Mouse (Mus musculus) heart, embryonic 12.5 days (tissue): Measurements from ENCODE around the gene Phf11a. TPM values are rescaled to one million over a fixed set of nuclear protein-coding genes. Genes with fewer than 3 reads are reported as not detected.
"Not testable (repeated sequence)": the region's sequence is repeated elsewhere in the genome, so short reads cannot be mapped to it uniquely, and the experiment has no call there.

Experiments
- ATAC-seq: fragments of 200-750 bp; cut with Nextera tagmentation; 2 replicates; pipeline ENCODE4 v1.8.0; 2017; ENCODE audit warnings: moderate TSS enrichment, moderate library complexity; ENCODE audit not compliant: insufficient number of reproducible peaks, low FRiP score
- H3K27ac ChIP-seq: fragments of 300-500 bp; sonication (generic); 2 replicates; pipeline ENCODE4 v1.5.1; 2016; ENCODE audit warnings: mild to moderate bottlenecking, moderate library complexity; ENCODE audit not compliant: poor library complexity, severe bottlenecking
- H3K27me3 ChIP-seq: fragments of 300-500 bp; sonication (generic); replicated peaks from 2 replicates; pipeline ENCODE4 v1.6.1; 2016; ENCODE audit warnings: mild to moderate bottlenecking, moderate library complexity
- H3K36me3 ChIP-seq: fragments of 300-500 bp; sonication (generic); 2 replicates; pipeline ENCODE4 v1.6.1; 2016; ENCODE audit warnings: mild to moderate bottlenecking, moderate library complexity
- H3K4me1 ChIP-seq: fragments of 300-500 bp; sonication (generic); replicated peaks from 2 replicates; pipeline ENCODE4 v1.6.1; 2016; ENCODE audit warnings: mild to moderate bottlenecking
- H3K4me2 ChIP-seq: fragments of 300-500 bp; sonication (generic); 2 replicates; pipeline ENCODE4 v1.6.1; 2016; ENCODE audit warnings: mild to moderate bottlenecking, moderate library complexity
- H3K4me3 ChIP-seq: fragments of 300-500 bp; sonication (generic); 2 replicates; pipeline ENCODE4 v1.5.1; 2016; ENCODE audit warnings: mild to moderate bottlenecking
- H3K9ac ChIP-seq: fragments of 300-500 bp; sonication (generic); 2 replicates; pipeline ENCODE4 v1.6.1; 2016; ENCODE audit warnings: mild to moderate bottlenecking, moderate library complexity
- H3K9me3 ChIP-seq: fragments of 300-500 bp; sonication (generic); replicated peaks from 2 replicates; pipeline ENCODE4 v1.6.1; 2016; ENCODE audit warnings: mild to moderate bottlenecking, moderate library complexity
- WGBS: fragments of 180-500 bp; shearing (Covaris S2); methylation state at CpG from one replicate; pipeline ENCODE4 v1.1.7; 2016; 5-methylcytosine and 5-hydroxymethylcytosine counted together
- polyA plus RNA-seq: library from polyadenylated mRNA; unstranded; fragments of >200 nt; fragmentation: Nextera tagmentation; extraction: Ambion mirVana; gene quantifications from 2 replicates; pipeline ENCODE4 v1.2.1, GENCODE M21; 2016

Phf11a gene
- 0.15 TPM in 1 of 2 replicates, not detected in the other for polyA plus RNA-seq

DNA sequence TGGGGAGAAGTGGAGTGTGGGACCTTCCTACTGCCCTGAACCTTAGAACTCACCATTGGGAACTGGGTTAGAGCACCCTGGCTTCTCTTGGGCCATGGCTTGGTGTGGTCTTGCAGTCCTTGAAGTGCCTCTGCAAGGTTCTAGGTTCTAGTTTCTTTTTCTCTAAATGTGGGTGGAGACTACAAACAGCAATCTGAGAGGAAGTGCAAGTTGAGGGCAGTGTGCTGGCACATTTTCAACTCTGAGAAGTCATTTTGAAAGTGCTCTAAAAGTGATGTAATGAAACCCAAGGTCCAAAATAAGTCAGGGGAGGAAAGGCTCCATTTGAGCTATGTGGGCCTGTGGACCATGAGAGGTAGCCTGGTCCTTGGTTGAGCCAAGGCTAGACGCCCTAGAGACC, at the start of gene Phf11a:
TSS of gene Phf11a (minus strand) at position 132 of the 400 bp plus-strand sequence.
- not testable (repeated sequence) for ATAC-seq, H3K36me3 ChIP-seq, H3K4me2 ChIP-seq, H3K4me1 ChIP-seq, H3K4me3 ChIP-seq, H3K27me3 ChIP-seq, H3K9ac ChIP-seq, H3K27ac ChIP-seq, H3K9me3 ChIP-seq
- 53% methylated on average over 1 of the region's 1 CpGs for WGBS

DNA sequence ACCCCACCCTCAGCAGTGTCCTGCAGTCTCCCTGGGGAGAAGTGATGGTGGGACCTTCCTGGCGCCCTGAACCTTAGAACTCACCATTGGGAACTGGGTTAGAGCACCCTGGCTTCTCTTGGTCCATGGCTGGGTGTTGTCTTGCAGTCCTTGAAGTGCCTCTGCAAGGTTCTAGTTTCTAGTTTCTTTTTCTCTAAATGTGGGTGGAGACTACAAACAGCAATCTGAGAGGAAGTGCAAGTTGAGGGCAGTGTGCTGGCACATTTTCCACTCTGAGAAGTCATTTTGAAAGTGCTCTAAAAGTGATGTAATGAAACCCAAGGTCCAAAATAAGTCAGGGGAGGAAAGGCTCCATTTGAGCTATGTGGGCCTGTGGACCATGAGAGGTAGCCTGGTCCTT, 43.9 kb upstream of the Phf11a start, which contains the start of gene Phf11b:
TSS of gene Phf11b (minus strand) at position 163 of the 400 bp plus-strand sequence.
- not testable (repeated sequence) for H3K27ac ChIP-seq, H3K36me3 ChIP-seq, H3K4me2 ChIP-seq, H3K9me3 ChIP-seq, H3K9ac ChIP-seq, H3K27me3 ChIP-seq, H3K4me1 ChIP-seq, ATAC-seq, H3K4me3 ChIP-seq
- 67% methylated on average over 1 of the region's 1 CpGs for WGBS

DNA sequence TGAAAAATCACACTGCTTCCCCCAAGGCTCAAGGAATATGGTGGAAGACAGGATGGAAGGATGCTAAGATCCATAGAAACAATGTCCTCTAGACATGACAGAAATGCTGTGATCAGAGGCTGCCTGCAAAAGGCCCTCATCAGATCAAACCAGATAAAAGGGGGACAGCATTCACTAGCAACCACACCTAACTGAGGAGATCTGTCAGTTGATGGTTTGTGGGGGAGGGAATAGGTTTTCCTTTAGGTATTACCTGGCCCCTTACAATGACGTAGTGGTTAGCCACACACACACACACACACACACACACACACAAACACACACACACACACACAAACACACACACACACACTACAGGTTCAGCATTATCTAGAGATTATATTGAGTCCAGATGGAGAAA, 42.2 kb upstream of the Phf11a start:
- no peak for ATAC-seq
- WGBS = 70% methylated on average over 1 of the region's 1 CpGs
- no peak overlapping the region for H3K4me2 ChIP-seq
- H3K4me3 ChIP-seq = no peak overlapping the region
- H3K36me3 ChIP-seq = no peaks in the 10 kb centered on the region
- no peak overlapping the region for H3K27ac ChIP-seq
- no peaks in the 10 kb centered on the region for H3K9me3 ChIP-seq
- H3K4me1 ChIP-seq = no peaks in the 10 kb centered on the region
- no peak overlapping the region for H3K9ac ChIP-seq
- no peaks in the 10 kb centered on the region for H3K27me3 ChIP-seq

DNA sequence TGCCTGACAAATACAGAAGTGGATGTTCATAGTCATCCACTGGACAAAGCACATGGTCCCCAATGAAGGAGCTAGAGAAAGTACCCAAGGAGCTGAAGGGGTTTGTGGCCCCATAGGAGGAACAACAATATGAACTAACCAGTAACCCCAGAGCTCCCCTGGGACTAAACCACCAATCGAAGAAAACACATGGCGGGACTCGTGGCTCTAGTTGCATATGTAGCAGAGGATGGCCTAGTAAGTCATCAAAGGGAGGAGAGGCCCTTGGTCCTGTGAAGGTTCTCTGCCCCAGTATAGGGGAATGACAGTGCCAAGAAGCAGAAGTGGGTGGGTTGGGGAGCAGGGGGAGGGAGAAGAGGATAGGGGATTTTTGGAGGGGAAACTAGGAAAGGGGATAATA, 38.7 kb upstream of the Phf11a start:
- not testable (repeated sequence) for H3K27me3 ChIP-seq, H3K4me2 ChIP-seq, ATAC-seq, H3K9me3 ChIP-seq, H3K9ac ChIP-seq, H3K4me3 ChIP-seq, H3K36me3 ChIP-seq, H3K27ac ChIP-seq, H3K4me1 ChIP-seq
- WGBS = 87% methylated on average over 3 of the region's 3 CpGs

DNA sequence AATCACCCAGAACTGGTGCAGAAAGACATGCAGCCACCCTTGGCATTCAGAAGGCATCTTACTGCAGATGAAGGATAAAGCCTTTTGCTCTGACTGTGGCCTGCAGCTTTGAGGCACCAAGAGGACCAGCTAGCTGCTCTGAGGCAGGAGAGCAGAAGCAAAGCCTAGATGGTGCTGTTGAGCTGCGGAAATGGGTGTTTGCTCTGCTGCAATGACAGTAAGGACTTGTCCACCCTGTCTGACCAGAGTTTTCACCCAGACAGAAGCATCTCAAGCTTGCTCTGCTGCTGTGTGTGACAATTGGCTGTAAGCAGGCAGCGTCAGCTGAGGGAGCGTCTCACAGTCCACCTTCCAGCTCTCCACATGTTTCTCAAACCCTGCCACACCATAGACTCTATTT, 33.2 kb upstream of the Phf11a start:
- not testable (repeated sequence) for H3K36me3 ChIP-seq, H3K27ac ChIP-seq, H3K4me3 ChIP-seq, ATAC-seq, H3K4me2 ChIP-seq, H3K4me1 ChIP-seq, H3K9me3 ChIP-seq, H3K9ac ChIP-seq, H3K27me3 ChIP-seq
- 38% methylated on average over 3 of the region's 3 CpGs for WGBS

DNA sequence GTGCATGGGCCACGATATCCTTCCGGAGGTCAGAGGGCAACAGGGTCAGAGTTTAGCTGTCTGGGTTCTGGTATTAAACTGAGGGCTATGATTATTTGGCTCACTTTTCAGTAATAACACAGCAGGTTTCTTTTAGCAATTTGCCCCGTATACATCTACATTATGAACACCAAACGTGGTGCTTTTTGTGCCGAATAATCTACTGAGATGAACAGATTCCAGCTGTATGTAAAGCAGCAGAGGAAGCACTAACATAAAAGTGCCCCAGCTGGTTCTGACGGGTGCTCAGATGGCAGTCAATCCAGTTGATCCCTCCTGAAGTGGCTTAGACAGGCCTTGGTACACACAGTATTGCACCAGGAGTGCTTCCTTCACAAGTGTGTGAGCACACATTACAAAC, 22.6 kb upstream of the Phf11a start:
- not testable (repeated sequence) for H3K9me3 ChIP-seq, H3K4me1 ChIP-seq, H3K27ac ChIP-seq, H3K4me2 ChIP-seq, H3K4me3 ChIP-seq, H3K27me3 ChIP-seq, H3K36me3 ChIP-seq, ATAC-seq, H3K9ac ChIP-seq
- WGBS = 81% methylated on average over 6 of the region's 6 CpGs

DNA sequence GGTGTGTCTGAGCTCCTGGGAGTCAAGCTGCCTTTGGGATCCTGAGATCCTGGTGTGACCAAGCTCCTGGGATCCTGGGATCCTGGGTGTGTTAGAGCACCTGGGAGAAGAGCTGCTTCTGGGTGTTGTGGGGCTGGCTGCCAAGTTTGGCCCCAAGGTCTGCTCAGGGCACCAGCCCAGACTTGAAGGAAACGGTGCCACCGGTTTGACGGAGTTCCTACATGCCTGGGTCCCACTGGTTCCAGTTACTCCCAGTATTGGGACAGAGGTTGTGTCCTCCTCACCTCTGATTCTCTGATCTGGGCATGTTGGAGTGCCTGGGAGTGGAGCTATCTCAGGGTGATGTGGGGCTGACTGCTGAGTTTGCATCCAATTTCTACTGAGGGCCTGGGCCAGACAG, 21.7 kb upstream of the Phf11a start:
- WGBS = 88% methylated on average over 3 of the region's 3 CpGs
- H3K27ac ChIP-seq, H3K27me3 ChIP-seq, ATAC-seq, H3K4me1 ChIP-seq, H3K9ac ChIP-seq, H3K4me2 ChIP-seq, H3K4me3 ChIP-seq, H3K36me3 ChIP-seq, H3K9me3 ChIP-seq: not testable (repeated sequence)

DNA sequence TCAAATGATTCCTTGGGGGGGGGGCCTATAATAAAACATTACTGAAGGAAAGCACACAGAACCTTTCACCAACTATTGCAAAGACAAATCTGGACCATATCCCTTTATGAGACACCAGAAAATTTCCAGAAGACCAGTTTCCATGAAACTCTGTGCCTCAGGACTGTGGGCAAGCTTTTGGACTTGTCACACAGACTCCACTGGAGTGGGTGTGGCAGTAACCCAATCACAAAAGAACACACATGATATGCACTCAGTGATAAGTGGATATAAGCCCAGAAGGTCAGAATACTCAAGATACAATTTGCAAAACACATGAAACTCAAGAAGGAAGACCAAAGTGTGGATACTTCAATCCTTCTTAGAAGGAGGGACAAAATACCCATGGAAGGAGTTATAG, 5.6 kb downstream of the Phf11a start:
- H3K9ac ChIP-seq, H3K4me2 ChIP-seq, ATAC-seq, H3K4me3 ChIP-seq, H3K27ac ChIP-seq, H3K36me3 ChIP-seq, H3K9me3 ChIP-seq, H3K27me3 ChIP-seq, H3K4me1 ChIP-seq: not testable (repeated sequence)

DNA sequence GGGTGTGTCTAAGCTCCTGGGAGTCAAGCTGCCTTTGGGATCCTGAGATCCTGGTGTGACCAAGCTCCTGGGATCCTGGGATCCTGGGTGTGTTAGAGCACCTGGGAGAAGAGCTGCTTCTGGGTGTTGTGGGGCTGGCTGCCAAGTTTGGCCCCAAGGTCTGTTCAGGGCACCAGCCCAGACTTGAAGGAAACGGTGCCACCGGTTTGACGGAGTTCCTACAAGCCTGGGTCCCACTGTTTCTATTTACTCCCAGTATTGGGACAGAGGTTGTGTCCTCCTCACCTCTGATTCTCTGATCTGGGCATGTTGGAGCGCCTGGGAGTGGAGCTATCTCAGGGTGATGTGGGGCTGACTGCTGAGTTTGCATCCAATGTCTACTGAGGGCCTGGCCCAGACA, 22.4 kb downstream of the Phf11a start:
- not testable (repeated sequence) for H3K36me3 ChIP-seq, H3K27ac ChIP-seq, H3K27me3 ChIP-seq, H3K4me1 ChIP-seq, H3K4me3 ChIP-seq, ATAC-seq, H3K9me3 ChIP-seq, H3K9ac ChIP-seq, H3K4me2 ChIP-seq
- WGBS = 84% methylated on average over 4 of the region's 4 CpGs

DNA sequence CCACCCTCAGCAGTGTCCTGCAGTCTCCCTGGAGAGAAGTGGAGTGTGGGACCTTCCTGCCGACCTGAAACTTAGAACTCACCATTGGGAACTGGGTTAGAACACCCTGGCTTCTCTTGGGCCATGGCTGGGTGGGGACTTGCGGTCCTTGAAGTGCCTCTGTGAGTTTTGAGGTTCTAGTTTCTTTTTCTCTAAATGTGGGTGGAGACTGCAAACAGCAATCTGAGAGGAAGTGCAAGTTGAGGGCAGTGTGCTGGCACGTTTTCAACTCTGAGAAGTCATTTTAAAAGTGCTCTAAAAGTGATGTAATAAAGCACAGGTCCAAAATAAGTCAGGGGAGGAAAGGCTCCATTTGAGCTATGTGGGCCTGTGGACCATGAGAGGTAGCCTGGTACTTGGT, 37.3 kb downstream of the Phf11a start, which contains the start of gene Gm6904:
TSS of gene Gm6904 (minus strand) at position 161 of the 400 bp plus-strand sequence.
- Histone ChIP-seq H3K4me1 (no peaks in the 10 kb centered on the region), H3K4me2 (no peak within 1 kb of the TSS), H3K9me3 (no peaks in the 10 kb centered on the region), H3K36me3 (no peaks in the 10 kb centered on the region), H3K27ac (no peak within 1 kb of the TSS), H3K4me3 (no peak within 1 kb of the TSS), H3K27me3 (no peaks in the 10 kb centered on the region), H3K9ac (no peak within 1 kb of the TSS)
- ATAC-seq = no peak
- WGBS = 65% methylated on average over 3 of the region's 3 CpGs

DNA sequence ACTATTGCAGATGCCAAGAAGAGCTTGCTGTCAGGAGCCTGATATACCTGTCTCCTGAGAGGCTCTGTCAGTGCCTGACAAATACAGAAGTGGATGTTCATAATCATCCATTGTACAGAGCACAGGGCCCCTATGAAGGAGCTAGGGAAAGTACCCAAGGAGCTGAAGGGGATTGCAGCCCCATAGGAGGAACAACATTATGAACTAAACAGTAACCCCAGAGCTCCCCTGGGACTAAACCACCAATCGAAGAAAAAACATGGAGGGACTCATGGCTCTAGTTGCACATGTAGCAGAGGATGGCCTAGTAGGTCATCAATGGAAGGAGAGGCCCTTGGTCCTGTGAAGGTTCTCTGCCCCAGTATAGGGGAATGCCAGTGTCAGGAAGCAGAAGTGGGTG, 41.5 kb downstream of the Phf11a start:
- H3K4me3 ChIP-seq, ATAC-seq, H3K27me3 ChIP-seq, H3K4me2 ChIP-seq, H3K4me1 ChIP-seq, H3K36me3 ChIP-seq, H3K9me3 ChIP-seq, H3K9ac ChIP-seq, H3K27ac ChIP-seq: not testable (repeated sequence)
- 72% methylated on average over 1 of the region's 1 CpGs for WGBS

DNA sequence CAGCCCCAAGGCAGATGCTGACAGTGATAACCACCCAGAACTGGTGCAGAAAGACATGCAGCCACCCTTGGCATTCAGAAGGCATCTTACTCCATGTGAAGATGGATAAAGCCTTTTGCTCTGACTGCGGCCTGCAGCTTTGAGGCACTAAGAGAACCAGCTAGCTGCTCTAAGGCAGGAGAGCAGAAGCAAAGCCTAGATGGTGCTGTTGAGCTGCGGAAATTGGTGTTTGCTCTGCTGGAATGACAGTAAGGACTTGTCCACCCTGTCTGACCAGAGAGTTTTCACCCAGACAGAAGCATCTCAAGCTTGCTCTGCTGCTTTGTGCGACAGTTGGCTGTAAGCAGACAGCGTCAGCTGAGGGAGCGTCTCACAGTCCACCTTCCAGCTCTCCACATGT, 47.0 kb downstream of the Phf11a start:
- H3K9ac ChIP-seq, ATAC-seq, H3K4me3 ChIP-seq, H3K36me3 ChIP-seq, H3K9me3 ChIP-seq, H3K27ac ChIP-seq, H3K4me2 ChIP-seq, H3K27me3 ChIP-seq, H3K4me1 ChIP-seq: not testable (repeated sequence)
- whole genome bisulfite sequencing = 52% methylated on average over 5 of the region's 5 CpGs
